Mouse (Mus musculus) spleen, adult 12 weeks (tissue): ENCODE results near the gene Rtl9.

Experiments used
- DNase-seq: peaks from one replicate; pipeline ENCODE4 v3.0.0; 2022; ENCODE audit warnings: low spot score

Rtl9 gene

DNA sequence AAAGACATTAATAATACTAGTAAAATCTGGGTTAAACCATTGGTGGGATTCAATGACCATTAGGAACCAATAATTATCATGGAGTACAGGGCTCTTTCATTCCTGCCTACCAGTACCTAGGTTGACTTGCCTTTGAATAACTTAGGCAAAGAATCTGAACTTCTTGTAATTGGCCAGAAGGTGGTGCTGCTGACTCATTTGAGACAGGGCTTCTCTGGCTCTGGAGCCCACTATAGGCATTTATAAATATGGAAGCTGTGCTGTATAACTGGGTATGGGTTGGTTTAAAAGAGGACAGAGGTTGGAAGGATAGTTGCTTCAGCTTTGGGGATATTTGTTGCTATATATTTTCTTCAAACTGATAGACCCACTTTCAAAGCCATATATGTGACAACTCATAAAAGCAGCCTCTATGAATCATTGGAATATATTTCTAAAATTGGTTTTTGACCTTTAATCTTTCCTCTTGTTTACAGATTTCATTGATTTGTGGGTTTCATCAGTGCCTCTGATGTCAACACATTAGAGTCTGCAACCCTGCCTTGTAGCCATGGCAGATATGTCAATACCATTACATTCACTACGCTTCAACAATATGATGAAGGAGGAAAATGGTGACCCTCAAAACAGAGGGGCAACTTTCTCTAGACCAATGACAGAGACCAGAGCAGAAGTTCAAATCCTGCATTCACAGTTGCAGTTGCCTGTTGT lies at the start of gene Rtl9:
TSS of gene Rtl9 (plus strand) at position 551 of the 711 bp plus-strand sequence.
- DNase-seq: no peak

DNA sequence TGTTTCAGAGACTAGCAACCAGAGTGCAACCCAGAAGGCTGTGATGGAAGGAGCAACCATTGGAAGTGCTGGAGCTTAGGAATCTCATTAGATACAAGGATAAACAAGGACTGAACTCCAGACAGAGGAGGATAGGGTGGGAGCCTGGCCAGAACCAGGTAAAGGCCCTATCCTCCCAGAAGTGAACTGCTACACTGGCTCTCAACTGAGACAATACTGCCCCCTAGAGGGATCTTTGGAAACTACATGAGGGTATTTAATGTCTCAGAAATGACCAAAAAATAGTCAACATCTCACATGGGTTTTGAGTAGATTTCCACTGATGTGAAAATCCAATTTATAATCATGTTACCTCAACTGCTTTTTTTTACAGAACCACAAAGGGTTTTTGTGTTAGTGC lies 47.9 kb upstream of the Rtl9 start:
- peak; percentile 11 for DNase-seq

DNA sequence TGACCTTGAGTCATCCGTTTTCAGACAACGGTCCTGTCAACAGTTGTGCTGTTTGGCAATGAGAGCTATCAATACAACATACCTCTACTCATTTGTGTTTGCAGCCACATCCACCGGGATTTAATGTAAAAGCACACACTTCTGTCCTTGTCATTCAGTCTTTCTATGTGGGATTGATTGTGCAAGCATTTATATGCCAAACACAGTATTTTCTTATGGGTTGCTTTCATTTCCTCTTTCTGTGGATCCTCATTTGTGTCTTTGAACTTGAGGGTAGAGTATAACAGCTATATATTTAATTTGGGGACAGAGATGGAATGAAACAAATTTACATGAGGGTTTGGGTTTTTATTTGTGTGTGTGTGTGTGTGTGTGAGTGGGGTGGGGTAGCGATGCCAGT lies 47.5 kb upstream of the Rtl9 start:
- no peak for DNase-seq

- peak; percentile 22 for DNase-seq
Measured at GRCm38 (mm10) chrX:143058829-143059228, 40.6 kb upstream of the Rtl9 start.

DNA sequence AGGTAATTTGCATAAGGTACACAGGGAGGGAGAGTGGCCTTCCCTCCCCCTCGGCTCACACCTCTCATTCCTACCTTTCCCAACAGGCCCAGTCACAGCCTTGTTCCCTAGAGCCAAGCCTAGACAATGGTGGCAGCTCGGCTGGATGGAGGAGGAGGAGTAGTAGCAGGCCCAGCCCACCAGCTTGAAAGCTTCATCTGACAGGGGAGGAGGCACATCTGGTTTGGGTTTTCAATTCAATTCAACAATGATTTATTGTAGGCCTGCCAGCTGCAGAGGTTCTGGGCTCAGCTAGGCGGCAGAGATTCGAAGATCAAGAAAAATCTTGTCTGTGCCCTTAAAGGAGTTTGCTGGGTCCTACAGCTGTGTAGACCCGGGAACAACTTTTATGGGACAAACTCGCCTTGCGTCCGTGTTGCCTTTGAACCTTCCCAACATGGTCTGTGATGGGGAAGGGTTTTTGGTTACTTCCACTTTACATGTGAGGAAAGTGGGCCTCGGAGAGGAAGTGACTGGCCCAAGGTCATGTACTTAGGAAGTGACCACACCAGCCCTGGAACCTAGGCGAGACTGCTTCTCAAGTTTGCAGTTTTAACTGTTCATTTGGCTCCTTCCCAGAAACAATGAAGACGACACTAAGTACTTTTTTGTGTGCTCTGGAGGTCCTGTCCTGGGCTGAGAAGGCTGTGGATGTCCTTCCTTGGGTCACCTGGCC lies 36.6 kb upstream of the Rtl9 start:
- no peak for DNase-seq

GRCm38 (mm10) chrX:143063780-143064179 lies 35.6 kb upstream of the Rtl9 start:
- no peak for DNase-seq

DNA sequence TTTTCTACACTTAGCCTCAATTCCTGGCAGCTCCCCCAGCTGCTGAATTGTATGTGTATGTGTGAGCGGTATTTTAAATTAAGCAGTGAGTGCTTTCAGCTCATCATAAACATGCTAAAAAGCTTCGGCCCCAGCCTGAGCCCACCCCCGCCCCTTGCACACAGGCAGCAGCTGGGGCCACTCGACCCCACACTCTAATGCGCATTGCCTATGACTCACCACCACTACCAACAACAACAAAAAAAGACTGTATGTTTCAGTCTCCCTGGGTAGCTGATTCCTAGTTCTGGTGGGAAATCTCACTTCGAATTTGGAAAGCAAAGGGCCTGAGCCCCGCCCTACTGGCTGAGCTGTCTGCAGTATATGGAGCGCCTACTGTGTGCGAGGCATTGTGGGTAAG lies 35.1 kb upstream of the Rtl9 start:
- DNase-seq: no peak

DNA sequence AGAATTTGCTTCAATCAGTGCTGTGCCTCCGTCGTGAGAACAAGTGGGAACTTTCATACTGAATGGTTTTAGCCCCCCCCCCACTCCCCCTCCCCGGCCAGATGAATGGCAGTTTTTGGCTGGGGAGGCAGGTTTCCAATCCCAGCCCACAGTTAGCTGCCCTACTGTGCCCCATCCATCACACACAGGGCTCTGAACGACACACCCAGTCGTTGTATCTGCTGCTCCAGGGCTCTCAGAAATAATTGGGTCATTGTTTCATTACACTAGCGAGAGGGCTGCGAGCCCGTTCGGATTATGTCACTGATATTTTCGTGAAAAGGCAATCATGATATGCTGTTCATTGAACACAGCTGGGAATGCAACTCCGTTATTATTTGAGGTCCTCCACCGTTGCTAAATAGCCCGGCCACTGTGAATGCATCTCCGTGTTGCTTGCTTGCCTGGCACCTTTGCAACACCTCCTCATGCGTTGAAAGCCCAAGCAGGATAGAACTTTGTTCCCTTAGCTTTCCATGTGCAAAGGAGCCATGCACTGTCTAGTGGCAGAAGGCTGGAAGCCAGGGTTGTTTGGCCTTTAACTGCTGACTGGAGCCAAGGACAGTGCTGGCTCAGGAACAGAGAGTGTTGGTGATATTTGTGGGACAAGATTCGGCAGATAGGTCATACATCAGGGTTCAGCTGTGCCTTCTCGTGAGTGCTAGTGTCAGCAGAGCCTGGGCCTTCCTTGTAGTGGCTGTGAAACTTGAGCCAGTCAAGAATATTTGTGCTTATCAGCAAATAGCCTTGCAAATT lies 32.9 kb upstream of the Rtl9 start:
- DNase-seq: no peak

DNA sequence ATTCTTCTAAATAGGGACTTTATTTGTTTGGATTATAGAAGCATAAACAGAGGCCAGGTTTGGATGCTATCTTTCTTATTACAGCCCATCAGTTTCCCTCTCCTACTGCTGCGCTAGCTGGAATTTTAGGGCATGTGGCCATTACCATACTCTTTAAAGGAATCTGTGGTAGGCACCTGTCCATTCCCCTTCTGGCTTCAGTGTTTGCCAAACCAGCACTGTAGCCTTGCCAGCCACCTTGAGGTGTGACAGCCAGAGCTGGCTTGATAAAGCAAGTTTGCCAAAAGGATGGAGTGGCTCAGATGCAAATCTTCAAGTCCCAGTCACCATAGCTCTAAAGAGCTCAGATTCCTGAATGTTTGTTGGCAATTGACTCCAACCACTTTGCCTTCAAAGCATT lies 32.3 kb upstream of the Rtl9 start:
- no peak for DNase-seq

DNA sequence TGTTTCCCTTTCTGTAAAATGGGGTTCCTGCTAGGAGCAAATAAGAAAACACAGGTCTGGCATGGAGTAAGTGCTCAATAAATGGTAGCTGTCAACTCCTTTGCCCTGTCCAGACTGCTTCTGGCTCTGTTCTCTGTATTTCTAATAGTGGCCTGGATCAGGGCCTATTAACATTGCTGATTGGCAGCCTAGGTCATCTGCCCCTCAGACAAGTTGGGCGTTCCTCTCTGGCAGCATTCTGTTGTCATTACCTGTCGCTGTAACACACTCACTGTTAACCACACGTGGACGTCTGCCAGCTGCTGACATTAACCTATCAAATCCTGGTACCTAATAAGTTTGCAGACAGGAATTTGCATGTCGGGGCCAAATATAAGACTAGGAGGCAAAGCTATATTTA lies 31.8 kb upstream of the Rtl9 start:
- no peak for DNase-seq

GRCm38 (mm10) chrX:143080458-143081336 lies 18.7 kb upstream of the Rtl9 start:
- DNase-seq: no peak

DNA sequence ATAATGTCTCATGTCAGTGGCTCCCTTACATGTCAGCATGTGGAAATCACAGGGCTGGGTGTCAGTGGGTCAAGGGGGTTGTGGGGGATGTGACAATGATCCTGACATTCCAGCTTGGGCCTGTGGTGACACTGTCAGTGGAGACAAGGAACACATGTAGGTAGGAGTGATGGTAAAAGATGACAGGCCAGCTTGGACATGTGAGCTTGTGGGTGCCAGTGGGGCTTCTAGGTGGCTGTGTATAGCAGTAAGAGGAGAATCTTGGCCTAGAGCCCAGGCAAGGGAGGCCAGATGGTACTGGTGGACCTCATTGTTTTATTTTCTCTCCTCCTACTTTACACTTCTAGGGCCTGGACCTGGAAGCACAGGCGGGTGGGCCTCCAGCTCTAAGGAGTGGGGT lies 16.7 kb upstream of the Rtl9 start:
- DNase-seq: no peak

- DNase-seq: no peak
Measured at GRCm38 (mm10) chrX:143088225-143088624, 11.2 kb upstream of the Rtl9 start.

DNA sequence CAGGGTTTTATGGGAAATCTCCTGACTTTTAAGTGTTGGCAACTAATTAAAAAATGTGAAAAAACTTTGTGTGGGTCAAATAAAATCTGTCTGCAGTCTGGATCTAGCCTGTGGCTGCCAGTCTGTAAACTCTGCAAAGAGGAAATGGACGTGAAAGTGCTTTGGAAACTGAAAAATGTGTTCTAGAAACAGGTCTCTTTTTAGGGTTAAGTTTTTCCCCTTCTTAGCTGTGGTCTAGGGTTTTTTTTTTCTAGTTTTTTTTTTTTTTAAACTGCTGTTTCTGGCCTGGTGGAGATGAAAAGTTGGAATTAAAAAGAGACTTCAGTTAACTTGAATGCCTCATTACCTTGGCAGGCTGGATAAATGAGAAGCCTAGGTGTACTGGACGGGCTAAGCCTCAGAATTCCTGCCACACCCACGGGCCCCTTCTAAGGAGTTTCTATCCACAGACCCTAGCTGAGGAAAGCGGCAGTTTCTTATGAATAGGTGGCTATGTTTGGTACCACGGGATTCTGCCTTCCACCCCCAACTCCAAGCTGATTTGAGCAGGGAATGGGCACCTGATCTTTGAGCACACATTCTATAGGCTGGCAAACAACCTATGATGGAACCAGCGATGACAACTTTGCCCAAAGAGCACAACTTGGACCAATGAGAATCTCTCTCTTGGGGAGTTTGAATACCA lies 8.3 kb upstream of the Rtl9 start:
- DNase-seq: no peak

DNA sequence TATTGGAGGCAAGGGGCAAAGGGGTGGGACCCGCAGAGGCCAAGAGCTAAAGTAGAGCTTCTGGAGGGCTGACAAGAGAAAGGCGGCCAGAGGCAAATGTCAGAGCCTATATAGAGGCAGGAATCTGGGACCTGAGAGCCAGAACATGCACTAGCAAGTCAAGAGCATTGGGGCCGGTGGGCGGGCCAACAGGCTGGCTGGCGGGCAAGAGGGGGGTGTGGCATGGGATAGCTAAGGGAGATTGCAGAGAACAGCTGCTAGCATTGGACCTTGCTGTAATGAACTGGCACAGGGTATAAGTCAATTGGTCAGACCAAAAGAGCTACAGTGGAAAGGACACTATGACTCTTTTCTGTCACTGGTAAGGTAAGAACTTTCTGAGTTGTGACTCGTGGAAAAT lies 1.8 kb upstream of the Rtl9 start:
- DNase-seq: no peak

DNA sequence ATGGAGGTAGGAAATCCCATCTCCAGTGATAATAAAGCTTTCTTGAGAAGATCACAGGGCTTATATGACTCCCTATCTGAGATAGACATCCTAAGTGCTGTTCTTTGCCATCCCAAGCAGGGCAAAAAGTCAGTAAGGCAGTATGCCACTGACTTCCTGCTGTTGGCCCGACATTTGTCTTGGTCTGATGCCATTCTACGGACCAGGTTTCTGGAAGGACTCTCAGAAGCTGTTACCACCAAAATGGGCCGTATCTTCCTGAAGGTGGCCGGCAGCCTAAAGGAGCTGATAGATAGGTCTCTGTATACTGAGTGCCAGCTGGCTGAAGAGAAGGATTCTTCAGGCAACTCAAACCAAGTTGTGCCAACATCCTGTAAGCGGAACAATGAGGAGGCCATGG lies 3.8 kb downstream of the Rtl9 start:
- no peak for DNase-seq

DNA sequence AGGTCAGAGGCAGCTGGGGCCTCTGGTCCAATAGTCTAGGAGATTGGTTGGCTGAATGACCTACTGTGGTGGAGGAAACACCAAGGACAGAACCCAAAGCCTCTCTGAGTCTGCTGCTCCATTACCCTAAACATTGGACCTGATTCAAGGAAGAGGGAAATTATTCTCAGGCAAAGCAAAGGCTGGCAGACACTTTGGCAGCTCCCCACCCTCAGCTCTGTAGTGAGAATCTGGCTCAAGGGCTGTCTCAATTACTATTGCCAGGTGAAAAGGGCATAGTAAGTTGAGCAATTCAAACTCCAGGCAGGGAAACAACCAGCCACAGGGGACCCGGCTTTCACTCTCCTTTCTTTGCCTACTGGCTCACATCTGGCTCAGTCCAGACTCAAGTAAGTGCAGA lies 6.5 kb downstream of the Rtl9 start:
- DNase-seq: no peak

- no peak for DNase-seq
Measured at GRCm38 (mm10) chrX:143112546-143112945, 13.2 kb downstream of the Rtl9 start.
